Mouse (Mus musculus): ENCODE measurements around the gene Itm2b. TPM values are rescaled to one million over a fixed set of nuclear protein-coding genes. Genes with fewer than 3 reads are reported as not detected.

The Itm2b gene
- polyA plus RNA-seq, 1 experiment from 2014 or later = 761 TPM

GRCm38 (mm10) chr14:73366278-73366677 lies 18.8 kb downstream of the Itm2b start:
- no peak for DNase-seq (ENCODE audit: low spot score)
- H3K27ac ChIP-seq = no peak overlapping the region
- 94% methylated on average over 11 of the region's 11 CpGs for WGBS
- peaks cover 86% of the 10 kb centered on the region for H3K36me3 ChIP-seq (replicated peaks; ENCODE audit: control insufficient read depth, insufficient read depth)
- ATAC-seq (ENCODE audit: low FRiP score) = no peak
- H3K9ac ChIP-seq = no peak overlapping the region
- H3K4me1 ChIP-seq (replicated peaks; ENCODE audit: control insufficient read depth, insufficient read depth, low read length) = 0 out of 2 replicates have a peak, but pooled peaks cover 3% of the 10 kb centered on the region
- no peaks in the 10 kb centered on the region for H3K27me3 ChIP-seq (ENCODE audit: control insufficient read depth, insufficient read depth, low read length)
- no peak overlapping the region for H3K4me2 ChIP-seq (replicated peaks)
- H3K4me3 ChIP-seq (replicated peaks; ENCODE audit: low read length) = no peak overlapping the region
- no peaks in the 10 kb centered on the region for H3K9me3 ChIP-seq (ENCODE audit: control insufficient read depth, low read length)

GRCm38 (mm10) chr14:73363782-73364181 lies 21.3 kb downstream of the Itm2b start:
- no peak overlapping the region for H3K9ac ChIP-seq
- peaks cover 99% of the 10 kb centered on the region for H3K36me3 ChIP-seq (replicated peaks; ENCODE audit: control insufficient read depth, insufficient read depth)
- no peak overlapping the region for H3K4me2 ChIP-seq (replicated peaks)
- H3K4me3 ChIP-seq (replicated peaks; ENCODE audit: low read length) = no peak overlapping the region
- WGBS = 96% methylated on average over 11 of the region's 11 CpGs
- no peak overlapping the region for H3K27ac ChIP-seq
- H3K27me3 ChIP-seq (ENCODE audit: control insufficient read depth, insufficient read depth, low read length) = no peaks in the 10 kb centered on the region
- H3K4me1 ChIP-seq (replicated peaks; ENCODE audit: control insufficient read depth, insufficient read depth, low read length) = no peaks in the 10 kb centered on the region
- DNase-seq (ENCODE audit: low spot score) (no peak), ATAC-seq (ENCODE audit: low FRiP score) (no peak)
- no peaks in the 10 kb centered on the region for H3K9me3 ChIP-seq (ENCODE audit: control insufficient read depth, low read length)

- Histone ChIP-seq H3K4me2 (replicated peaks) (no peak overlapping the region), H3K9me3 (ENCODE audit: control insufficient read depth, low read length) (no peaks in the 10 kb centered on the region), H3K27ac (no peak overlapping the region), H3K36me3 (replicated peaks; ENCODE audit: control insufficient read depth, insufficient read depth) (peaks cover 47% of the 10 kb centered on the region), H3K4me3 (replicated peaks; ENCODE audit: low read length) (no peak overlapping the region), H3K27me3 (ENCODE audit: control insufficient read depth, insufficient read depth, low read length) (no peaks in the 10 kb centered on the region), H3K9ac (no peak overlapping the region), H3K4me1 (replicated peaks; ENCODE audit: control insufficient read depth, insufficient read depth, low read length) (no peaks in the 10 kb centered on the region)
- no peak for ATAC-seq (ENCODE audit: low FRiP score)
- DNase-seq (ENCODE audit: low spot score) = no peak
- WGBS = 94% methylated on average over 8 of the region's 8 CpGs
Measured at GRCm38 (mm10) chr14:73354700-73355099, 30.4 kb downstream of the Itm2b start.

GRCm38 (mm10) chr14:73351118-73351517 lies 34.0 kb downstream of the Itm2b start:
- H3K9me3 ChIP-seq (ENCODE audit: control insufficient read depth, low read length) = no peaks in the 10 kb centered on the region
- H3K27me3 ChIP-seq (ENCODE audit: control insufficient read depth, insufficient read depth, low read length) = no peaks in the 10 kb centered on the region
- no peak for ATAC-seq (ENCODE audit: low FRiP score)
- H3K27ac ChIP-seq = no peak overlapping the region
- H3K4me2 ChIP-seq (replicated peaks) = no peak overlapping the region
- no peak overlapping the region for H3K4me3 ChIP-seq (replicated peaks; ENCODE audit: low read length)
- no peaks in the 10 kb centered on the region for H3K4me1 ChIP-seq (replicated peaks; ENCODE audit: control insufficient read depth, insufficient read depth, low read length)
- DNase-seq (ENCODE audit: low spot score) = no peak
- WGBS = 92% methylated on average over 5 of the region's 5 CpGs
- H3K9ac ChIP-seq = no peak overlapping the region
- H3K36me3 ChIP-seq (replicated peaks; ENCODE audit: control insufficient read depth, insufficient read depth) = peaks cover 15% of the 10 kb centered on the region; the same call in 1 of the 2 replicates

GRCm38 (mm10) chr14:73350029-73350428 lies 35.1 kb downstream of the Itm2b start:
- H3K4me2 ChIP-seq (replicated peaks) = no peak overlapping the region
- no peak overlapping the region for H3K9ac ChIP-seq
- no peak overlapping the region for H3K4me3 ChIP-seq (replicated peaks; ENCODE audit: low read length)
- H3K27me3 ChIP-seq (ENCODE audit: control insufficient read depth, insufficient read depth, low read length) = no peaks in the 10 kb centered on the region
- peaks cover 5% of the 10 kb centered on the region; the same call in 1 of the 2 replicates for H3K36me3 ChIP-seq (replicated peaks; ENCODE audit: control insufficient read depth, insufficient read depth)
- no peak overlapping the region for H3K27ac ChIP-seq
- DNase-seq (ENCODE audit: low spot score) (no peak), ATAC-seq (ENCODE audit: low FRiP score) (no peak)
- no peaks in the 10 kb centered on the region for H3K9me3 ChIP-seq (ENCODE audit: control insufficient read depth, low read length)
- no peaks in the 10 kb centered on the region for H3K4me1 ChIP-seq (replicated peaks; ENCODE audit: control insufficient read depth, insufficient read depth, low read length)
- 31% methylated on average over 1 of the region's 1 CpGs for WGBS

GRCm38 (mm10) chr14:73349061-73349670 lies 35.9 kb downstream of the Itm2b start:
- H3K9me3 ChIP-seq (ENCODE audit: control insufficient read depth, low read length) = no peaks in the 10 kb centered on the region
- no peak for DNase-seq (ENCODE audit: low spot score)
- no peaks in the 10 kb centered on the region; the same call in 1 of the 2 replicates for H3K36me3 ChIP-seq (replicated peaks; ENCODE audit: control insufficient read depth, insufficient read depth)
- H3K4me2 ChIP-seq (replicated peaks) = no peak overlapping the region
- no peaks in the 10 kb centered on the region for H3K27me3 ChIP-seq (ENCODE audit: control insufficient read depth, insufficient read depth, low read length)
- WGBS = 55% methylated on average over 7 of the region's 7 CpGs
- no peak overlapping the region for H3K27ac ChIP-seq
- H3K9ac ChIP-seq = no peak overlapping the region
- no peak overlapping the region for H3K4me3 ChIP-seq (replicated peaks; ENCODE audit: low read length)
- no peak for ATAC-seq (ENCODE audit: low FRiP score)
- no peaks in the 10 kb centered on the region for H3K4me1 ChIP-seq (replicated peaks; ENCODE audit: control insufficient read depth, insufficient read depth, low read length)

GRCm38 (mm10) chr14:73347302-73347701 lies 37.8 kb downstream of the Itm2b start:
- Histone ChIP-seq H3K9ac (no peak overlapping the region), H3K4me2 (replicated peaks) (no peak overlapping the region), H3K9me3 (ENCODE audit: control insufficient read depth, low read length) (no peaks in the 10 kb centered on the region), H3K27me3 (ENCODE audit: control insufficient read depth, insufficient read depth, low read length) (no peaks in the 10 kb centered on the region), H3K4me3 (replicated peaks; ENCODE audit: low read length) (no peak overlapping the region), H3K27ac (no peak overlapping the region), H3K36me3 (replicated peaks; ENCODE audit: control insufficient read depth, insufficient read depth) (no peaks in the 10 kb centered on the region; the same call in 1 of the 2 replicates), H3K4me1 (replicated peaks; ENCODE audit: control insufficient read depth, insufficient read depth, low read length) (no peaks in the 10 kb centered on the region)
- WGBS = 88% methylated on average over 9 of the region's 9 CpGs
- ATAC-seq (ENCODE audit: low FRiP score) = no peak
- DNase-seq (ENCODE audit: low spot score) = no peak

GRCm38 (mm10) chr14:73345614-73346013 lies 39.5 kb downstream of the Itm2b start:
- H3K4me1 ChIP-seq (replicated peaks; ENCODE audit: control insufficient read depth, insufficient read depth, low read length) = no peaks in the 10 kb centered on the region
- 89% methylated on average over 4 of the region's 4 CpGs for WGBS
- no peaks in the 10 kb centered on the region for H3K9me3 ChIP-seq (ENCODE audit: control insufficient read depth, low read length)
- H3K36me3 ChIP-seq (replicated peaks; ENCODE audit: control insufficient read depth, insufficient read depth) = no peaks in the 10 kb centered on the region; the same call in 1 of the 2 replicates
- DNase-seq (ENCODE audit: low spot score) (no peak), ATAC-seq (ENCODE audit: low FRiP score) (no peak)
- no peaks in the 10 kb centered on the region for H3K27me3 ChIP-seq (ENCODE audit: control insufficient read depth, insufficient read depth, low read length)
- no peak overlapping the region for H3K4me3 ChIP-seq (replicated peaks; ENCODE audit: low read length)
- no peak overlapping the region for H3K4me2 ChIP-seq (replicated peaks)
- H3K27ac ChIP-seq = no peak overlapping the region
- H3K9ac ChIP-seq = no peak overlapping the region

- Histone ChIP-seq H3K9ac (no peak overlapping the region), H3K9me3 (ENCODE audit: control insufficient read depth, low read length) (no peaks in the 10 kb centered on the region), H3K36me3 (replicated peaks; ENCODE audit: control insufficient read depth, insufficient read depth) (no peaks in the 10 kb centered on the region), H3K4me1 (replicated peaks; ENCODE audit: control insufficient read depth, insufficient read depth, low read length) (no peaks in the 10 kb centered on the region), H3K4me2 (replicated peaks) (no peak overlapping the region), H3K27me3 (ENCODE audit: control insufficient read depth, insufficient read depth, low read length) (no peaks in the 10 kb centered on the region), H3K27ac (no peak overlapping the region), H3K4me3 (replicated peaks; ENCODE audit: low read length) (no peak overlapping the region)
- 74% methylated on average over 6 of the region's 6 CpGs for WGBS
- ATAC-seq (ENCODE audit: low FRiP score) (no peak), DNase-seq (ENCODE audit: low spot score) (no peak)
Measured at GRCm38 (mm10) chr14:73340051-73340755, 44.9 kb downstream of the Itm2b start.
